Mouse (Mus musculus) left cerebral cortex, adult 2 months (tissue): Measurements from ENCODE around the gene Gm7879. TPM values are rescaled to one million over a fixed set of nuclear protein-coding genes. Genes with fewer than 3 reads are reported as not detected.
"Not testable (repeated sequence)": the region's sequence is repeated elsewhere in the genome, so short reads cannot be mapped to it uniquely, and the experiment has no call there.

Experiments
- DNase-seq, 2 experiments: peaks; one replicate each; pipeline ENCODE4 v3.0.0; 2021 to 2022; ENCODE audit warnings: low spot score in 2 of 2, mixed read lengths in 1 of 2; ENCODE audit errors: extremely low spot score in 1 of 2
- H3K27ac ChIP-seq: fragments of 200-600 bp; 2 replicates; pipeline ENCODE4 v1.8.1; 2022
- H3K4me3 ChIP-seq: fragments of 200-600 bp; 2 replicates; pipeline ENCODE4 v1.8.1; 2022
- CTCF ChIP-seq: fragments of 200-600 bp; IDR thresholded peaks from 2 replicates; pipeline ENCODE4 v1.8.1; 2022; ENCODE audit warnings: antibody characterized with exemption, mild to moderate bottlenecking, moderate library complexity
- intact Hi-C: fragments of 180-260 bp; cut with DNase I; formaldehyde crosslinking; loops from one replicate; pipeline ENCODE4 v1.15.1; 2025
- long read RNA-seq, 2 experiments: library from polyadenylated mRNA; stranded (forward); transcript quantifications; one replicate each; pipeline ENCODE4 v2.0.0; 2021; ENCODE audit warnings: borderline mapping rate in 2 of 2
- total RNA-seq, 2 experiments: library from RNA; stranded (reverse); gene quantifications; 2 replicates each; pipeline ENCODE4 v1.2.3; 2021

Gm7879 gene
- total RNA-seq, result 10 to 100 TPM in 1 of 2 experiments, 1 to 10 TPM in 1; 9.8 to 11.0 TPM
- long read RNA-seq, experiment 1, partial matches to known transcripts, result 0 of 3 reads
- long read RNA-seq, experiment 1, other reads (novel, unspliced or antisense), result 0 of 3 reads
- long read RNA-seq, experiment 2, partial matches to known transcripts, result 0 of 2 reads
- long read RNA-seq, experiment 2, other reads (novel, unspliced or antisense), result 0 of 2 reads

GRCm38 (mm10) chr5:43912844-43913243 lies at the start of gene Gm7879:
Gene Gm7879 (plus strand): TSS chr5:43913144.
- intact Hi-C loops, DNase-seq, H3K4me3 ChIP-seq, H3K27ac ChIP-seq: not testable (repeated sequence)

- intact Hi-C loops, result no loop called here
- no peak overlapping the region for H3K27ac ChIP-seq
- no peak overlapping the region for H3K4me3 ChIP-seq
- DNase-seq, result no peak
- TF ChIP-seq CTCF, result no peak
These were observed 49.3 kb upstream of the Gm7879 start for GRCm38 (mm10) chr5:43863642-43864041.

GRCm38 (mm10) chr5:43865316-43865715 lies 47.6 kb upstream of the Gm7879 start:
- no peak for TF ChIP-seq CTCF
- H3K4me3 ChIP-seq, result no peak overlapping the region
- no peak overlapping the region for H3K27ac ChIP-seq
- intact Hi-C loops, result no loop called here
- DNase-seq, result no peak

- peak within 1 kb of the TSS; percentile 43 for H3K4me3 ChIP-seq
- intact Hi-C loops, result no loop called here
- no peak for TF ChIP-seq CTCF
- H3K27ac ChIP-seq, result peak within 1 kb of the TSS; percentile 63
- DNase-seq, result no peak
These were observed 44.7 kb upstream of the Gm7879 start, which contains the start of gene Cd38 for GRCm38 (mm10) chr5:43868253-43868652. Gene Cd38 (plus strand): TSS chr5:43868553.

- peak overlapping the region; percentile 63 for H3K27ac ChIP-seq
- no peak for TF ChIP-seq CTCF
- intact Hi-C loops, result no loop called here
These were observed 44.0 kb upstream of the Gm7879 start for GRCm38 (mm10) chr5:43868711-43869600.

GRCm38 (mm10) chr5:43871845-43872244 lies 41.1 kb upstream of the Gm7879 start:
- intact Hi-C loops, result no loop called here
- Histone ChIP-seq H3K4me3 (no peak overlapping the region), H3K27ac (no peak overlapping the region)
- TF ChIP-seq CTCF, result no peak
- DNase-seq, result no peak

More at GRCm38 (mm10) chr5:43868711-43869600, 44.0 kb upstream of the Gm7879 start:
- H3K4me3 ChIP-seq, result peak overlapping the region; percentile 43
- DNase-seq, result peak; percentile 20 to 22

- no peak for DNase-seq
- intact Hi-C loops, result no loop called here
- TF ChIP-seq CTCF, result no peak
- H3K4me3 ChIP-seq, result no peak overlapping the region
- H3K27ac ChIP-seq, result no peak overlapping the region
These were observed 40.3 kb upstream of the Gm7879 start for GRCm38 (mm10) chr5:43872652-43873051.

GRCm38 (mm10) chr5:43882034-43882433 lies 30.9 kb upstream of the Gm7879 start:
- no peak for DNase-seq
- Histone ChIP-seq H3K4me3 (no peak overlapping the region), H3K27ac (no peak overlapping the region)
- no peak for TF ChIP-seq CTCF
- intact Hi-C loops, result no loop called here

- no peak overlapping the region for H3K27ac ChIP-seq
- TF ChIP-seq CTCF, result no peak
- H3K4me3 ChIP-seq, result no peak overlapping the region
- DNase-seq, result no peak
- intact Hi-C loops, result no loop called here
These were observed 27.7 kb upstream of the Gm7879 start for GRCm38 (mm10) chr5:43885060-43885820.

- DNase-seq, result peak; percentile 29 to 38
- intact Hi-C loops, result loop anchor here (5.0 to 10.0 kb wide), 5 partner anchors 50 to 1542 kb away; no protein-coding TSS in a partner anchor
- TF ChIP-seq CTCF, result peak; percentile 74
- Histone ChIP-seq H3K27ac (no peak overlapping the region), H3K4me3 (no peak overlapping the region)
These were observed 20.6 kb upstream of the Gm7879 start for GRCm38 (mm10) chr5:43892386-43892785.

- H3K27ac ChIP-seq, result no peak overlapping the region
- intact Hi-C loops, result loop anchor here (2.0 to 10.0 kb wide), 7 partner anchors 52 to 1541 kb away; no protein-coding TSS in a partner anchor
- no peak overlapping the region for H3K4me3 ChIP-seq
- peak in 1 of 2 experiments; percentile 26 for DNase-seq
- peak; percentile 70 for TF ChIP-seq CTCF
These were observed 18.8 kb upstream of the Gm7879 start for GRCm38 (mm10) chr5:43894113-43894512.
